Comparison of ENCODE assay signal across 29 mouse cellular contexts in the genomic region with DNA sequence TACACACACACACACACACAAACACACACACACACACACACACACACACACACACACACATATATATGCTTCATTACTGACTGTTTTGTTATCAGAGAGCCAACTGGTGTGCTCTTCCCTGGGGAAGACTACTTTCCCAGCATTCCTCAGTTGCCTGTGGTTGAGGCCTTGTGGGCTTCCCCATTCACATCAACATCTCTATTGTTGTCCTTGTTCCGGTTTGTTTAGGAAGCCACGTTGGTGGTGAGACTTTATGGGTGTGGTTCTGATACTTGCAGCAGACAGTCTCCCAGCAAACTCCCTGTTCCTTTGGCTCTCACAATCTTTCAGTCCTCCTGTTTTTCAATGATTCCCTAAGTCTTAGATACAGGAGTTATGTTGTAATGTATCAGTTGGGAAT.
"Had no signal": no experiment of that assay in that cellular context is flagged by ENCODE, and none has a peak within 500 bp of the region (broad histone marks: within the 10 kb centered on the region; RNA-seq: fewer than 3 reads in every experiment).

No protein-coding gene starts in this region.

- H3K9ac ChIP-seq: heart, embryonic 13.5 days; heart, embryonic 15.5 days; hindbrain, embryonic 12.5 days; hindbrain, embryonic 14.5 days; intestine, embryonic 15.5 days; limb, embryonic 12.5 days; liver, embryonic 13.5 days; liver, embryonic 15.5 days; liver, postnatal 0 days had no signal

- H3K9me3 ChIP-seq: heart, embryonic 13.5 days; heart, embryonic 15.5 days; hindbrain, embryonic 10.5 days; hindbrain, embryonic 12.5 days; intestine, embryonic 15.5 days; limb, embryonic 10.5 days; limb, embryonic 12.5 days; liver, embryonic 13.5 days; liver, embryonic 15.5 days had no signal

- H3K36me3 ChIP-seq: heart, embryonic 13.5 days; heart, embryonic 15.5 days; hindbrain, embryonic 10.5 days; hindbrain, embryonic 12.5 days; intestine, embryonic 15.5 days; limb, embryonic 10.5 days; limb, embryonic 12.5 days; liver, embryonic 13.5 days; liver, embryonic 15.5 days had no signal

- H3K4me3 ChIP-seq: gastrocnemius, adult 2 months; heart, adult 2 months; heart, embryonic 13.5 days; heart, embryonic 15.5 days; hindbrain, embryonic 10.5 days; hindbrain, embryonic 12.5 days; intestine, embryonic 15.5 days; limb, embryonic 10.5 days; limb, embryonic 12.5 days; liver, embryonic 13.5 days; liver, embryonic 15.5 days had no signal

- ATAC-seq: hindbrain, embryonic 16.5 days; inflammation-experienced regulatory T-cells, adult 6 months; intestine, embryonic 15.5 days; intestine, postnatal 0 days; liver, postnatal 0 days had no signal

- H3K4me2 ChIP-seq: heart, embryonic 11.5 days; heart, embryonic 13.5 days; heart, embryonic 15.5 days; hindbrain, embryonic 12.5 days; hindbrain, embryonic 14.5 days; intestine, embryonic 15.5 days; limb, embryonic 12.5 days; liver, embryonic 11.5 days; liver, embryonic 13.5 days; liver, embryonic 15.5 days had no signal

- DNase-seq: gastrocnemius, adult 2 months; gastrocnemius, postnatal 10 days; gastrocnemius, postnatal 25 days; heart, adult 2 months; heart, postnatal 14 days; heart, postnatal 4 days; kidney, adult 18-20 months; kidney, adult 8-10 months; kidney, postnatal 10 days; kidney, postnatal 36 days; layer of hippocampus, adult 9-11 months; layer of hippocampus, postnatal 36 days; liver; liver, embryonic 13.5 days; liver, postnatal 0 days had no signal

- H3K27me3 ChIP-seq: heart, embryonic 15.5 days; hindbrain, embryonic 12.5 days; intestine, embryonic 15.5 days; limb, embryonic 12.5 days; liver, embryonic 13.5 days; liver, embryonic 15.5 days had no signal

- H3K27ac ChIP-seq: gastrocnemius, adult 2 months; heart, adult 2 months; heart, embryonic 13.5 days; heart, embryonic 15.5 days; hindbrain, embryonic 10.5 days; hindbrain, embryonic 12.5 days; hindbrain, embryonic 14.5 days; intestine, embryonic 15.5 days; limb, embryonic 10.5 days; limb, embryonic 12.5 days; liver, embryonic 13.5 days; liver, embryonic 15.5 days had no signal

- H3K4me1 ChIP-seq: heart, embryonic 13.5 days; heart, embryonic 15.5 days; hindbrain, embryonic 12.5 days; intestine, embryonic 15.5 days; limb, embryonic 10.5 days; limb, embryonic 12.5 days; liver, embryonic 13.5 days; liver, embryonic 15.5 days had no signal
